Mouse (Mus musculus): ENCODE measurements around the gene Btbd11. TPM values are rescaled to one million over a fixed set of nuclear protein-coding genes. Genes with fewer than 3 reads are reported as not detected.
A peak's percentile ranks its signal among the peaks of the same experiment; 100 is the strongest.

The Btbd11 gene
- polyA plus RNA-seq, 1 experiment, result 1.8 TPM

DNA sequence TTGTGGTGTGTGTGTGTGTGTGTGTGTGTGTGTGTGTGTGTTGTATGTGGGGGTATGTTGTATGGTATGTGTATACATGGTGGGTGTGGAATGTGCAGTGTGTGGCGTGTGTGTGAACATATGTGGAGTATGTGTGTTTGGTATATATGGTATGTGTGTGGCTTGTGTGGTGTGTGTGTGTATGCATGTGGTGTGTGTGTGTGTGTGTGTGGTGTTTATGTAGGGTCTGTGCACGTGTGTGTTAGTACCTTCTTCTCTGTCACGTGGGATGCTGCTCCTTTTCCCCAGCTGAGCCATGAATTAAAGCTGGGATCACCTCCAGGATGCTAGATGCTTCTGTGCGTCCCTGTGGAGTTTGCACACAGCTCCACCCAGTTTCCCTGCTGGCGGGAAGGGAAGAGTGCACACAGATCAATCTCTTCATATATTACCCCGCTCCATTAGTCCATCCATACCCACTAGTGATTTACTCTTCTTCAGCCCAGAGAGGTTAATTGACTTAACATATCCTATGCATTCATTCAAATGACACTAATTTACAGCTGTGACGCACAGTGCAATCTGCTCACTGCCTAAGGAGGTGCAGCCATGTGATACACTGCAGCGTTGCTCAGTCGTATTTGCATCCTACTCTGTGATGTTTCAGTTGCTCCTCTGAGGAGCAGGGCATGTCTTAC is 23.7 kb upstream of the Btbd11 start:
- TF ChIP-seq POLR2A (IDR thresholded peaks at IDR 0.05; ENCODE audit: low read depth, low read length), result no peak
- TF ChIP-seq CTCF (IDR thresholded peaks at IDR 0.05; ENCODE audit: extremely low read depth, insufficient read length, insufficient replicate concordance, low read depth, low read length), result no peak
- Histone ChIP-seq H3K4me1 (ENCODE audit: control insufficient read depth, insufficient read depth, insufficient read length, low read length) (no peaks in the 10 kb centered on the region), H3K27me3 (ENCODE audit: control insufficient read depth, insufficient read depth, low read length) (no peaks in the 10 kb centered on the region), H3K4me3 (ENCODE audit: low read depth, low read length) (no peak overlapping the region), H3K36me3 (ENCODE audit: control insufficient read depth, insufficient read depth, low read length) (no peaks in the 10 kb centered on the region), H3K27ac (ENCODE audit: insufficient read depth, low read depth, low read length) (no peak overlapping the region)
- 55% methylated on average over 9 of the region's 9 CpGs for WGBS

GRCm38 (mm10) chr10:85366876-85367275 is 19.7 kb upstream of the Btbd11 start:
- H3K4me1 ChIP-seq (ENCODE audit: control insufficient read depth, insufficient read depth, insufficient read length, low read length), result no peaks in the 10 kb centered on the region
- no peak overlapping the region for H3K4me3 ChIP-seq (ENCODE audit: low read depth, low read length)
- no peaks in the 10 kb centered on the region for H3K36me3 ChIP-seq (ENCODE audit: control insufficient read depth, insufficient read depth, low read length)
- no peak overlapping the region for H3K27ac ChIP-seq (ENCODE audit: insufficient read depth, low read depth, low read length)
- H3K27me3 ChIP-seq (ENCODE audit: control insufficient read depth, insufficient read depth, low read length), result no peaks in the 10 kb centered on the region
- 69% methylated on average over 10 of the region's 10 CpGs for WGBS
- no peak for TF ChIP-seq CTCF (IDR thresholded peaks at IDR 0.05; ENCODE audit: extremely low read depth, insufficient read length, insufficient replicate concordance, low read depth, low read length)
- TF ChIP-seq POLR2A (IDR thresholded peaks at IDR 0.05; ENCODE audit: low read depth, low read length), result no peak

DNA sequence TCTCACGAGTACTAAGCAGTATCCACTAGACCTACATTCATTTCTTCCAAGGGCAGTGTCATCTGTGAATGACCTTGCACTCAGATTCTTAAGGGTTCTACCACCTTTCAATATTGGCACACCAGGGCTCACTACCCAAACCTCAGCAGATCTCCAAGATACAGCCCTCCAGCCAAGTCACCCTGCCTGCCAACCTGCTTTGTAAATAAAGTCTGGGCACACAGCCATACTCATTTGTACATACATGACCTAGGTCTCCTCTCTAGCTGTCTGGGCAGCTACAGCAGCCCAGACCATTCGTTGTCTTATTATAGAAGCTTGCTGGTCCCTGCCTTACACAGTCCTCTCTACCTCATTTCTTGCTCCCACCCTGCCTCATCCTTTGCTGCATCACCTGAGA is 15.3 kb upstream of the Btbd11 start:
- Histone ChIP-seq H3K27ac (ENCODE audit: insufficient read depth, low read depth, low read length) (no peak overlapping the region), H3K27me3 (ENCODE audit: control insufficient read depth, insufficient read depth, low read length) (no peaks in the 10 kb centered on the region), H3K36me3 (ENCODE audit: control insufficient read depth, insufficient read depth, low read length) (no peaks in the 10 kb centered on the region), H3K4me3 (ENCODE audit: low read depth, low read length) (no peak overlapping the region), H3K4me1 (ENCODE audit: control insufficient read depth, insufficient read depth, insufficient read length, low read length) (no peaks in the 10 kb centered on the region)
- TF ChIP-seq POLR2A (IDR thresholded peaks at IDR 0.05; ENCODE audit: low read depth, low read length) (no peak), CTCF (IDR thresholded peaks at IDR 0.05; ENCODE audit: extremely low read depth, insufficient read length, insufficient replicate concordance, low read depth, low read length) (no peak)
- WGBS, result 53% methylated on average over 2 of the region's 2 CpGs

DNA sequence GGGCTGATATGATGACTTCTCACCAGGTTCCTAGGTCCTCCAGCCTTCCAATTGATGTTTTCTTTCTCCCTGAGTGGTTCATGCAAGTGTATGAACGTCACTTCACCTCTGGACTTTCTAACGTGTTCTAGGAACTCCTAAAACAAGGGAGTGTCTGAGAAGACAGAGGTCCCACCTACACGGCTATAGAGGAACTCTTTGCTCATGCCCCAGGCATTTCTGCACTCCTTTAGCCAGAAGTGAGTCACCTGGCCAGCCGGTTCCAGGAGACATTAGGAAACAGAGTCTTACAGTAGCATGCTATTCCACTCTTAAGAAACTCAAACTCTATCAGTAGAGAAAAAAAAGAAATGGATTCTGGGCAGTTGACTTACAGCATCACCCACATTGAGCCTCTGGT is 14.5 kb upstream of the Btbd11 start:
- no peak overlapping the region for H3K4me3 ChIP-seq (ENCODE audit: low read depth, low read length)
- H3K4me1 ChIP-seq (ENCODE audit: control insufficient read depth, insufficient read depth, insufficient read length, low read length), result no peaks in the 10 kb centered on the region
- H3K27ac ChIP-seq (ENCODE audit: insufficient read depth, low read depth, low read length), result no peak overlapping the region
- H3K27me3 ChIP-seq (ENCODE audit: control insufficient read depth, insufficient read depth, low read length), result no peaks in the 10 kb centered on the region
- H3K36me3 ChIP-seq (ENCODE audit: control insufficient read depth, insufficient read depth, low read length), result no peaks in the 10 kb centered on the region
- TF ChIP-seq CTCF (IDR thresholded peaks at IDR 0.05; ENCODE audit: extremely low read depth, insufficient read length, insufficient replicate concordance, low read depth, low read length) (no peak), POLR2A (IDR thresholded peaks at IDR 0.05; ENCODE audit: low read depth, low read length) (no peak)
- WGBS, result 60% methylated on average over 4 of the region's 4 CpGs

- Histone ChIP-seq H3K36me3 (ENCODE audit: control insufficient read depth, insufficient read depth, low read length) (no peaks in the 10 kb centered on the region), H3K4me3 (ENCODE audit: low read depth, low read length) (no peak overlapping the region), H3K27ac (ENCODE audit: insufficient read depth, low read depth, low read length) (no peak overlapping the region), H3K27me3 (ENCODE audit: control insufficient read depth, insufficient read depth, low read length) (no peaks in the 10 kb centered on the region), H3K4me1 (ENCODE audit: control insufficient read depth, insufficient read depth, insufficient read length, low read length) (no peaks in the 10 kb centered on the region)
- TF ChIP-seq POLR2A (IDR thresholded peaks at IDR 0.05; ENCODE audit: low read depth, low read length), result no peak
- TF ChIP-seq CTCF (IDR thresholded peaks at IDR 0.05; ENCODE audit: extremely low read depth, insufficient read length, insufficient replicate concordance, low read depth, low read length), result no peak
- 16% methylated on average over 8 of the region's 8 CpGs for WGBS
These were observed 7.6 kb upstream of the Btbd11 start for GRCm38 (mm10) chr10:85378972-85379371.

DNA sequence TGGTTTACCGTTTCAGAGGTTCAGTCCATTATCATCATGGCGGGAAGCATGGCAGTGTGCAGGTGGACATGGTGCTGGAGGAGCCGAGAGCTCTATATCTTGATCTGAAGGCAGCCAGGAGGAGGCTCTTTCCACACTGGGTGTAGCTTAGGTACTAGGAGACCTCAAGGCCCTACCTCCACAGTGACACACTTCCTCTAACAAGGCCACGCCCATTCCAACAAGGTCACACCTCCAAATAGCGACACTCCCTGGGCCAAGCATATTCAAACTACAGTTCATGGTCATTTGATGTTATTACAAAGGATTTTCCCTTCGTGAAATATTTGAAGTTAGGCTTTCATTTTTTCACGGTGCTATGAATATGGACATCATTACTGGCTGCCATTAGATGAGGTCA is 3.6 kb upstream of the Btbd11 start:
- TF ChIP-seq CTCF (IDR thresholded peaks at IDR 0.05; ENCODE audit: extremely low read depth, insufficient read length, insufficient replicate concordance, low read depth, low read length), result no peak
- no peak for TF ChIP-seq POLR2A (IDR thresholded peaks at IDR 0.05; ENCODE audit: low read depth, low read length)
- Histone ChIP-seq H3K4me1 (ENCODE audit: control insufficient read depth, insufficient read depth, insufficient read length, low read length) (peaks cover 12% of the 10 kb centered on the region; the same call in 1 of the 2 replicates), H3K36me3 (ENCODE audit: control insufficient read depth, insufficient read depth, low read length) (no peaks in the 10 kb centered on the region), H3K4me3 (ENCODE audit: low read depth, low read length) (no peak overlapping the region), H3K27ac (ENCODE audit: insufficient read depth, low read depth, low read length) (no peak overlapping the region), H3K27me3 (ENCODE audit: control insufficient read depth, insufficient read depth, low read length) (peaks cover 14% of the 10 kb centered on the region)
- WGBS, result 76% methylated on average over 7 of the region's 7 CpGs

- TF ChIP-seq POLR2A (IDR thresholded peaks at IDR 0.05; ENCODE audit: low read depth, low read length) (no peak), CTCF (IDR thresholded peaks at IDR 0.05; ENCODE audit: extremely low read depth, insufficient read length, insufficient replicate concordance, low read depth, low read length) (no peak)
- H3K27ac ChIP-seq (ENCODE audit: insufficient read depth, low read depth, low read length), result no peak overlapping the region
- WGBS, result under 1% methylated on average over 78 of the region's 78 CpGs
- H3K36me3 ChIP-seq (ENCODE audit: control insufficient read depth, insufficient read depth, low read length), result no peaks in the 10 kb centered on the region
- peaks cover 23% of the 10 kb centered on the region for H3K27me3 ChIP-seq (ENCODE audit: control insufficient read depth, insufficient read depth, low read length)
- H3K4me1 ChIP-seq (ENCODE audit: control insufficient read depth, insufficient read depth, insufficient read length, low read length), result peaks cover 16% of the 10 kb centered on the region; the same call in 1 of the 2 replicates
- peak overlapping the region; percentile 64 for H3K4me3 ChIP-seq (ENCODE audit: low read depth, low read length)
These were observed 831 bp downstream of the Btbd11 start for GRCm38 (mm10) chr10:85387219-85388070.

All from small intestine, adult 2 months (tissue).